Mouse (Mus musculus): ENCODE data around the gene Ceacam20. TPM values are rescaled to one million over a fixed set of nuclear protein-coding genes. Genes with fewer than 3 reads are reported as not detected.
A peak's percentile ranks its signal among the peaks of the same experiment; 100 is the strongest.

Ceacam20 gene
- not detected in 2 replicates for polyA plus RNA-seq (2012; rRNA removed)

DNA sequence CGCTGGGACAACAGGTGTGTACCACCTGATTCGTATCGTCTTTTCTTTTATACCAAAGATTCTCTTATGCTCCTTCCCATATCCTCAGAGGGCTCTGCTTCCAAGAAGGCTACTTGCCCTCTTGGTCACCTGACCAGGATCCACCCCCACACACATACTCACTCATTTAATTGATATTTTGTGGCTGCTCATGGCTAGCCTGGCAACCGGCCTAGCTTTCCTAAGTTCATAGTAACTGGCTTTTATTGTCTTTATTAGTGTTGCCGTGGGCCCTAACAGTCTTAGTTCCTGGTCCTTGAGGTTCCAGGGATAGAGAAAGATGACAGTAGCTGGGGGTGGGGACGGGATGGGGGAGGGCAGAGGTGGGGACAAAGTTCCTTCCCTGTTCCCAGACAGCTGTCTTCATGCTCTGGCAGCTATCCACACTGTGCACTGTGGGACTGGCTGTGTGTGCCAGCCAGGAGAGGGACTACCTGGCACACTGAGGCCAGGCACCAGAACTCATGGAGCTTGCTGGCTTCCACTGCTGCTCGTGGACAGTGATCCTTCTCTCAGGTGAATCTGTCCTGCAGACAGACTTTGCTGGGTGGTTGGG, at the start of gene Ceacam20:
Gene Ceacam20, plus strand, starts transcription at position 428 of the 595 bp plus-strand sequence.
- WGBS: 77% methylated on average over 7 of the region's 7 CpGs
- no peak within 1 kb of the TSS for H3K4me3 ChIP-seq (ENCODE audit: extremely low read depth, insufficient read depth, insufficient read length)

DNA sequence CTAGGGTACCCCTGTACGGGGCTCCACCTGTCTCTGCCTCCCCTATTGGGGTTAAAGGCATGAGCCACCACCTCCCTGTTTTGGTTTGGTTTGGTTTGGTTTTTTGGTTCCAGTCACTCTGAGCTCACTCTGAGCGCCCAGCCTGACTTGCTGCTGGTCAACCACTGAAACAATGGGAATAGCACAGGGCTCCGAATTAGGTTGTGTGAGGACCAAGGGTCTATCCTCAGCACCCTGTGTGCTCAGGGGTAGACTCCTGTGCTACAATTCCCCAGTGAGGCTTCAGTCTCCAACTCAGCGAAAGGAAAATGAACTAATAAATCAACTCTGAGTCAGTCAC, 45.1 kb upstream of the Ceacam20 start:
- TF ChIP-seq CTCF (IDR thresholded peaks at IDR 0.05; ENCODE audit: extremely low read depth, insufficient read depth, insufficient read length, insufficient replicate concordance) (no peak), POLR2A (IDR thresholded peaks at IDR 0.05; ENCODE audit: low read depth, low read length) (no peak)
- Histone ChIP-seq H3K4me1 (ENCODE audit: control insufficient read depth, insufficient read depth, insufficient read length) (peaks cover 12% of the 10 kb centered on the region; the same call in 1 of the 2 replicates), H3K27ac (ENCODE audit: insufficient read depth, low read length) (no peak overlapping the region), H3K4me3 (ENCODE audit: extremely low read depth, insufficient read depth, insufficient read length) (peak overlapping the region; percentile 78), H3K27me3 (ENCODE audit: control insufficient read depth, insufficient read depth, low read length) (no peaks in the 10 kb centered on the region), H3K36me3 (ENCODE audit: control insufficient read depth, insufficient read depth, low read length) (peaks cover 6% of the 10 kb centered on the region)
- 34% methylated on average over 4 of the region's 4 CpGs for WGBS
- DNase-seq (ENCODE audit: low read depth in 1 of 2, low spot score in 2 of 2): no peak

More for the DNA sequence above, at the start of gene Ceacam20:
- TF ChIP-seq CTCF (IDR thresholded peaks at IDR 0.05; ENCODE audit: extremely low read depth, insufficient read depth, insufficient read length, insufficient replicate concordance) (no peak), POLR2A (IDR thresholded peaks at IDR 0.05; ENCODE audit: low read depth, low read length) (no peak)
- H3K4me1 ChIP-seq (ENCODE audit: control insufficient read depth, insufficient read depth, insufficient read length): no peaks in the 10 kb centered on the region
- no peaks in the 10 kb centered on the region for H3K36me3 ChIP-seq (ENCODE audit: control insufficient read depth, insufficient read depth, low read length)
- no peaks in the 10 kb centered on the region for H3K27me3 ChIP-seq (ENCODE audit: control insufficient read depth, insufficient read depth, low read length)
- H3K27ac ChIP-seq (ENCODE audit: insufficient read depth, low read length): no peak within 1 kb of the TSS
- no peak for DNase-seq (ENCODE audit: low read depth in 1 of 2, low spot score in 2 of 2)

DNA sequence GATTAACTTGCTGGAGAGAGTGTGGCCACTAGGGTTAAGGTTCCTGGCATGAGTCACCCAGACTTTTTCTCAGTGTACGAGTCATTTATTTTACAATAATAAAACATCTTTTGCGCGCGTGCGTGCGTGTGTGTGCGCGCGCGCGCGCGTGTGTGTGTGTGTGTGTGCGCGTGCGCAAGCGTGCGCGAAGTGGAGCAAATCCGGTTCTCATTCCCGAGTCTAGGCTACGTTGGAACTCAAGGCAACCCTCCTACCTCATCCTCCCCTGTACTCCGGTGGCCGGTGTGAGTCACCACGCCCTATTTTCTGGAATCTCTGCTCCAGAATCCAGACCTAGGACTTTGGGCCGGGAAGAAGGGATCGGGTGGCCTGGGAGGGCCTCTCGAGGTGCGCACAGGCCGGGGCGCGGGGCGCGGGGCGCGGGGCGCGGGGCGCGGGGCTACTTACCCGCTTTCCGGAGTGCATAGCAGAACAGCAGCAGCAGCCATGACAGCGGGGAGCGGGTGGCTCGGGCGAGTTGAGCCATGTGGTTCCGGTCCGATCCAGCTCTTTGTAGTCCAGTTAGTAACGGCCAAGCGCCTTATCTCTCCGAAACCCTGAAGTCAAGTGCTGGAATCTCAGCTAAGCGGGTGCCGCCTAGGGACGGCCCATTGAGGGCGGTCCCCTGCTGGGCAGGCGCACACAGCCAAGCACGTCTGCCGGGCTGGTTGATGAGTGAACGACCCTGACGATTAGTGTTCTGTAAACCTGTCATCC, 44.5 kb upstream of the Ceacam20 start, which contains the start of gene Pvr:
Gene Pvr, minus strand, starts transcription at position 655 of the 756 bp plus-strand sequence.
- under 1% methylated on average over 60 of the region's 60 CpGs for WGBS

DNA sequence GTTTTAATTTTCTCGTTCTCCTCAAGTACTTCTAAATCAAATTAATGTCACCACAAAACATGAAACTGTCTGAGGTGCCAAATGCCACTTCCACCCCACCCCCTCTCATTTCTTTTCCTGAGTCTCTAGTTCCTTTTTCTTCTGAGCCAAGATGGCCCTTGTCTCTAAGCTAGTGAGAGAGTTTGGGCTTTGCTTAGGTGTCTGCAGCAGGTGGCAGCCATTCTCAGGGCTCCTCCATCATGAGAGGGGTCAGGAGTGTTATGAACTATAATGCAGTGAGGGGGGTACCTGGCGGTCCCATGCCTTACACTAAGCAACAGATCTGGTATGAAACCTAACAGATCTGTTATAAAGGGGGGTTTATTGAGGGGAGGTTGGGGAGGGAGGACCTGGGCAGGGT, 41.9 kb upstream of the Ceacam20 start:
- DNase-seq (ENCODE audit: low read depth in 1 of 2, low spot score in 2 of 2): no peak
- no peaks in the 10 kb centered on the region for H3K36me3 ChIP-seq (ENCODE audit: control insufficient read depth, insufficient read depth, low read length)
- peaks cover 15% of the 10 kb centered on the region; the same call in 1 of the 2 replicates for H3K4me1 ChIP-seq (ENCODE audit: control insufficient read depth, insufficient read depth, insufficient read length)
- 12% methylated on average over 2 of the region's 2 CpGs for WGBS
- no peak overlapping the region for H3K4me3 ChIP-seq (ENCODE audit: extremely low read depth, insufficient read depth, insufficient read length)
- no peaks in the 10 kb centered on the region for H3K27me3 ChIP-seq (ENCODE audit: control insufficient read depth, insufficient read depth, low read length)
- peak overlapping the region; percentile 20; the same call in 1 of the 2 replicates for H3K27ac ChIP-seq (ENCODE audit: insufficient read depth, low read length)
- TF ChIP-seq POLR2A (IDR thresholded peaks at IDR 0.05; ENCODE audit: low read depth, low read length) (no peak), CTCF (IDR thresholded peaks at IDR 0.05; ENCODE audit: extremely low read depth, insufficient read depth, insufficient read length, insufficient replicate concordance) (no peak)

More for the DNA sequence above, 44.5 kb upstream of the Ceacam20 start, which contains the start of gene Pvr:
- Histone ChIP-seq H3K27ac (ENCODE audit: insufficient read depth, low read length) (peak within 1 kb of the TSS; percentile 62; the same call in 1 of the 2 replicates), H3K4me1 (ENCODE audit: control insufficient read depth, insufficient read depth, insufficient read length) (peaks cover 12% of the 10 kb centered on the region; the same call in 1 of the 2 replicates), H3K4me3 (ENCODE audit: extremely low read depth, insufficient read depth, insufficient read length) (peak within 1 kb of the TSS; percentile 78), H3K36me3 (ENCODE audit: control insufficient read depth, insufficient read depth, low read length) (peaks cover 6% of the 10 kb centered on the region), H3K27me3 (ENCODE audit: control insufficient read depth, insufficient read depth, low read length) (no peaks in the 10 kb centered on the region)
- DNase-seq (ENCODE audit: low read depth in 1 of 2, low spot score in 2 of 2): peak in 1 of 2 experiments; percentile 63
- TF ChIP-seq CTCF (IDR thresholded peaks at IDR 0.05; ENCODE audit: extremely low read depth, insufficient read depth, insufficient read length, insufficient replicate concordance) (no peak), POLR2A (IDR thresholded peaks at IDR 0.05; ENCODE audit: low read depth, low read length) (peak; percentile 28; the same call in 1 of the 2 replicates)

DNA sequence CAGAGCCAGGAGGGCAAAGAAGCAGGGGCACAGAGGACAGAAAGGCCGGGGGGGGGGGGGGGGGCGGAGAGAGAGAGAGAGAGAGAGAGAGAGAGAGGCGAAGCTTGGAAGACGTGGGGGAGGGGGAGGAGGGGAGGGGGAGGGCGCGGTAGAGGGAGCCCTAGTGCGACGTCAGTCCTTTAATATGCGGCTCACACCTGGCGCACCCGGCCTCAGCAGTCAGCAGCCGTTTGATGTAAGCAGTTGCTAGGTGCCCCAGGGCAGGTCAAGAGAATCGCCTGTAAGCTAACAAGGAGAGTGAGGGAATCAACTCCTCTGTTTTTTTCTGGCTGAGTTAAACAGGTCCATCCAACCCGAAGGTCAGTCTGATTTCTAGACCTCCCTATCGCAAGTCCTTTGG, 41.4 kb upstream of the Ceacam20 start:
- no peaks in the 10 kb centered on the region for H3K27me3 ChIP-seq (ENCODE audit: control insufficient read depth, insufficient read depth, low read length)
- DNase-seq (ENCODE audit: low read depth in 1 of 2, low spot score in 2 of 2): no peak
- TF ChIP-seq POLR2A (IDR thresholded peaks at IDR 0.05; ENCODE audit: low read depth, low read length): no peak
- no peak for TF ChIP-seq CTCF (IDR thresholded peaks at IDR 0.05; ENCODE audit: extremely low read depth, insufficient read depth, insufficient read length, insufficient replicate concordance)
- WGBS: 27% methylated on average over 14 of the region's 15 CpGs
- no peak overlapping the region for H3K27ac ChIP-seq (ENCODE audit: insufficient read depth, low read length)
- peaks cover 15% of the 10 kb centered on the region; the same call in 1 of the 2 replicates for H3K4me1 ChIP-seq (ENCODE audit: control insufficient read depth, insufficient read depth, insufficient read length)
- H3K4me3 ChIP-seq (ENCODE audit: extremely low read depth, insufficient read depth, insufficient read length): no peak overlapping the region
- no peaks in the 10 kb centered on the region for H3K36me3 ChIP-seq (ENCODE audit: control insufficient read depth, insufficient read depth, low read length)

DNA sequence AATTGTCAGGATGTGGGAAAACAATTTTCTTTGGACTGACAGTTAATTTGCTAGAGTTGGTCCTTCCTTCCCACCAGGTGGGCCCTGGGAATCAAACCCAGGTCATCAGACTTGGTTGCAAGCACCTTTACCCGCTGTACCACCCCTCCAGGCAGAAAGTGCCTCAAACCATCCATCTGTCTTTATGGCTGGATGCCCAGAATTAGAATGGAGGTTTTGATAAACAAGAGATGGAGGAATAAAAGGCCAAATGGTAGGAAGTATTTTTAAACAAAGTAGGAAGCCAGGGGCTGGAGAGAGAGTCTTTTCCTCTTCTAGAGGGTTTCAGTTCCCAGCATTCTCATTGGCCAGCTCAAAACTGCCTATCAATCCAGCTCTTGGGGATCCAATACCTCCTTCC, 39.8 kb upstream of the Ceacam20 start:
- Histone ChIP-seq H3K4me1 (ENCODE audit: control insufficient read depth, insufficient read depth, insufficient read length) (peaks cover 12% of the 10 kb centered on the region; the same call in 1 of the 2 replicates), H3K4me3 (ENCODE audit: extremely low read depth, insufficient read depth, insufficient read length) (no peak overlapping the region), H3K27me3 (ENCODE audit: control insufficient read depth, insufficient read depth, low read length) (no peaks in the 10 kb centered on the region), H3K36me3 (ENCODE audit: control insufficient read depth, insufficient read depth, low read length) (no peaks in the 10 kb centered on the region), H3K27ac (ENCODE audit: insufficient read depth, low read length) (no peak overlapping the region)
- DNase-seq (ENCODE audit: low read depth in 1 of 2, low spot score in 2 of 2): no peak
- WGBS: 85% methylated on average over 1 of the region's 1 CpGs
- TF ChIP-seq POLR2A (IDR thresholded peaks at IDR 0.05; ENCODE audit: low read depth, low read length): no peak
- no peak for TF ChIP-seq CTCF (IDR thresholded peaks at IDR 0.05; ENCODE audit: extremely low read depth, insufficient read depth, insufficient read length, insufficient replicate concordance)
